Mouse (Mus musculus) kidney, adult 9 months (tissue): ENCODE measurements at regions not wholly inside any gene's neighbourhood (a gene's known extent, or its start where the extent isn't known, plus 50 kb on each side); places are given as distances from the start of the nearest gene placed in this dataset.

Source experiments
- DNase-seq: peaks from one replicate; pipeline ENCODE4 v3.0.0; 2022

GRCm38 (mm10) chr11:57432299-57432698, 86.1 kb downstream of the Fam114a2 start:
- peak; percentile 46 for DNase-seq

- peak; percentile 3 for DNase-seq
These were observed 86.5 kb downstream of the Fam114a2 start for GRCm38 (mm10) chr11:57431886-57432285.

GRCm38 (mm10) chr11:57426046-57426805, 92.2 kb downstream of the Fam114a2 start:
- peak; percentile 55 for DNase-seq

GRCm38 (mm10) chr11:57419416-57419815, 99.0 kb downstream of the Fam114a2 start:
- DNase-seq, result no peak

- DNase-seq, result no peak
These were observed 102.4 kb downstream of the Fam114a2 start for GRCm38 (mm10) chr11:57416011-57416410.

- no peak for DNase-seq
These were observed 103.2 kb downstream of the Fam114a2 start for GRCm38 (mm10) chr11:57415167-57415566.

- no peak for DNase-seq
These were observed 103.7 kb downstream of the Fam114a2 start for GRCm38 (mm10) chr11:57414697-57415096.

- no peak for DNase-seq
These were observed 105.1 kb downstream of the Fam114a2 start for GRCm38 (mm10) chr11:57413271-57413670.

- DNase-seq, result no peak
These were observed 105.7 kb downstream of the Fam114a2 start for GRCm38 (mm10) chr11:57412766-57413165.

GRCm38 (mm10) chr11:57404172-57404571, 114.2 kb downstream of the Fam114a2 start:
- DNase-seq, result peak; percentile 1

GRCm38 (mm10) chr11:57401610-57402009, 116.8 kb downstream of the Fam114a2 start:
- DNase-seq, result no peak

GRCm38 (mm10) chr11:57399366-57399765, 119.1 kb downstream of the Fam114a2 start:
- no peak for DNase-seq

- no peak for DNase-seq
These were observed 122.0 kb downstream of the Fam114a2 start for GRCm38 (mm10) chr11:57396429-57396828.

GRCm38 (mm10) chr11:57390826-57391225, 127.6 kb downstream of the Fam114a2 start:
- DNase-seq, result no peak
